Mouse (Mus musculus): Measurements from ENCODE around the gene Zfp595. TPM values are rescaled to one million over a fixed set of nuclear protein-coding genes. Genes with fewer than 3 reads are reported as not detected.
"Not testable (repeated sequence)": the region's sequence is repeated elsewhere in the genome, so short reads cannot be mapped to it uniquely, and the experiment has no call there.

Gene Zfp595
- total RNA-seq (2021): 1 to 10 TPM; 2.9 to 3.3 TPM

DNA sequence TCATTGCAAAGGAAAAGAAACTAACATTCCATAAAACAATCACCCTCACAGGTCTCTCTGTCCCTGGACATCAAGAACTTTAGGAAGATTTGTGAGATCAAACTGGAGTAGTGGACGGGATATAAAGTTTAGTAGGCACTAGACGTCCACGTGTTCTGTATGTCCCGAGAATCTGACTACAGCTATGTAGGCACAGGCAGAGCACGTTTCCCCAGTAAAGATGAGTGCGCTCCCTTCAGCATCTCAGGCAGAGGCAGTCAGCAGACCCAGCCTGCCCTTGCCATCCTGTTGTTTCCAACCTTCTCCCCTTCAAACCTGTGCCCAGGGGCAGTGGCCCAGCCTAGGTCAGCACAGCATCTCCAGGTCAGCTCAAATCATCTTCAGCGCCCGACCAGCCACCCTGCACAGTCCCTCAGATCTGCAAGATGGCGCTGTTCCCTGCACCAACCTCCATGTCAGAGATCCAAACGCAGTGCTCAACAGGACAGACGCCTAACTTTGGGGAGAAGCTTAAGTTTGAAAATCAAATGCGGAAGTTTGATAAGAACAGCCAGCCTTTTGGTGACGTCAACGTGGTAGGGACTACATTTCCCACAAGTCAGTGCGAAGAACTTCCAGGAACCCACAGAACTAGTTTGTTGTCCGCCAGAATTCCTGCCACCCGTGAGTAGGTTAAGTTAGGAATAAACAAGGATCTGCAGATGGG, at the start of gene Zfp595:
Gene Zfp595, minus strand, starts transcription at position 552 of the 706 bp plus-strand sequence.
- intact Hi-C loops (cut with DNase I): no loop called here
- peak; percentile 45 for DNase-seq

DNA sequence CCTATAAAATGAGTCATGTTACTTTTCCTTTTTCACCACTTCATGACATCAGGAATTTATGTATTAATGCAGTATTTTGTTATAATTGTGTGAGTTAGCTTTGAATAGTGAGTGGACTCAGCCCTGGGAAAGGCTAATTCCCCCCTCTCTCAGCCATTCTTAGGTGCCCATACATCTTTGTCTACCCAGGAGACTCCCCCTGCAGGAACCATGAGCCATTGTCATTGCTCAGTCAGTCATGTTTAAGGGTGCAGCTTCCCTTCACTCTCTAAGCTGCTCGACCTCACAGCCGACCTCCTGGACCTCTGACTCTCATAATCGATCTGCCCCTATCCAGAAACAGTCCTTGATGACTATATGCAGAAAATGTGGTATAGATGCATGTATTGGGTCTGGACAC, 43.9 kb upstream of the Zfp595 start:
- intact Hi-C loops (cut with DNase I): not testable (repeated sequence)

DNA sequence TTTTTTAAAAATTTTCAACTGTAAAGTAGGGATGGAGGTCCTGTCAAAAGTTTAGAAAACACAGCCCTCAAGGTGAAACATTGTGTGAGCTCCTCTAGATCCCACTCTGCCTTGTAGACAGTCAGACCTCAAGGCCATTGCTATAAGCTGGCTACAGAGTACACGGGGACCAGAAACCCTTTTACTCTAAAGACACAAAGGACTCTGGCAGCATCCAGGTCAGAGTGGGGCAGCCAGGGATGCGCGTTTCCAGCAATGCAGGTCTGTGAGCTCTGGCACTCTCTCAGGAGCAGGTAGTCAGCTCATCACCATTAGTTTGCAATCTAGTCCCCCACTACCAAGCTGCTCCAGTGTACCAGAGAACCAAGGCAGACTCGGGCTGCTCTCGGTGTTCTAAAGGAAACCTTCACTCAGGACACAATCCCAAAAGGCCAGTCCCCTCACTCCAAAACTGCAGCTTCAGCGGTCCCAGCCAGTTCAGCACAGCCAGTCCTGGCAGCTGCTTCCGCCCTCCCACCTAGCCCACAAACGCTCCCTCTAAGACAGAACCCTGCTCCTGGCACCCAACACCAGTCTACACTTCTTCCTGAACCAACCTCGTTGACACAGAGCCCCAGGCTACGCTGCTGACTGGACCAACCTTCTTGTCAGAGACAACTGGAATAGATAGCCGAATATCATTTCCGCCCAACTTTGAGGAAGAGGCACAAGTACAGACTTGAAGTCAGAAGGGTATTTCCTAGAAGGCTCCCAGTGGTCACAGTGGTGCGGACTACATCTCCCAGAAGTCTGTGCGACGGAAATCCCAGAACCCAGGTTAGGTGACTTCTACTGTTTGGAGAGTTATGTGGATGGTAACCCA, 42.9 kb upstream of the Zfp595 start, which contains the start of the genes Gm28041 and Zfp456:
Gene Gm28041, minus strand, starts transcription at position 684 of the 862 bp plus-strand sequence.
Gene Zfp456, minus strand, starts transcription at position 761 of the 862 bp plus-strand sequence.
- peak; percentile 16 for DNase-seq
- intact Hi-C loops (cut with DNase I): not testable (repeated sequence)

More for the DNA sequence above, 43.9 kb upstream of the Zfp595 start:
- not testable (repeated sequence) for DNase-seq

DNA sequence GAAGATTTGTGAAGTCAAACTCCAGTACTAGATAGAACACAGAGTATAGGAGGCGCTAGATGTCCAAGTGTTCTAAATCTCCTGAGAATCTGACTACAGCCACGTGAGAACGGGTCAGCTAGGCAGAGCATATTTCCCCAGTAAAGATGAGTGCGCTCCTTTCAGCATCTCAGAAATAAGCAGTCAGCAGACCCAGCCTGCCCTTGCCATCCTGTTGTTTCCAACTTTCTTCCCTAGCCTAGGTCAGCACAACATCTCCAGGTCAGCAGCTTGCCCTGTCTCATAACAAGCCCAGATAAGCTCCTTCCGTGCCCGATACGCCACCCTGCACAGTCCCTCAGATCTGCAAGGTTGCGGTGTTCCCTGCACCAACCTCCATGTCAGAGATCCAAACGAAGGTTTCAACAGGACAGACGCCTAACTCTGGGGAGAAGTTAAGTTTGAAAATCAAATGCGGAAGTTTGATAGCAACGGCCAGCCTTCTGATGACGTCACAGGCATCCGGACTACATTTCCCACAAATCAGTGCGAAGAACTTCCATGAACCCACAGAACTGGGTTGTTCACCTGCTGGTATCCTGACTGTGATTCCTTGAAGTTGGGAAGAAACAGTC, 27.9 kb upstream of the Zfp595 start, which contains the start of the genes Gm28044 and Zfp953:
Gene Gm28044, minus strand, starts transcription at position 406 of the 614 bp plus-strand sequence.
Gene Zfp953, minus strand, starts transcription at position 475 of the 614 bp plus-strand sequence.
- intact Hi-C loops (cut with DNase I): no loop called here
- peak; percentile 76 for DNase-seq

DNA sequence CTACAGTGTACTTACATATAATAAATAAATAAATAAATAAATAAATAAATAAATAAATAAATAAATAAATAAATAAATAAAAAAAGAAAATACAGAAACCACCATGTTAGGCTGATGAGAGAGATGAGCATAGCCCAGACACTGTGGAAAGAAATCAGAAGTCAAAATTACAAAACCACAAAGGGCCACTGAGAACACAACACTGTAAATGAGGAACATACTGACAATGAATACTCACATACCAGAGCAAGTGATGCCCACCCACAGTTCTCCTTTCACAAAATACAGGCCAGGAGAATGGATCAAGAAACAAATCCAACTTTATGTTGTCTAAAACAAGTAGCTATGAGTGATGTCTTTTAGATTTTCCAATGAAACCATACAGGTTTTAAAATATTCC, 19.5 kb upstream of the Zfp595 start:
- intact Hi-C loops (cut with DNase I): no loop called here
- no peak for DNase-seq

DNA sequence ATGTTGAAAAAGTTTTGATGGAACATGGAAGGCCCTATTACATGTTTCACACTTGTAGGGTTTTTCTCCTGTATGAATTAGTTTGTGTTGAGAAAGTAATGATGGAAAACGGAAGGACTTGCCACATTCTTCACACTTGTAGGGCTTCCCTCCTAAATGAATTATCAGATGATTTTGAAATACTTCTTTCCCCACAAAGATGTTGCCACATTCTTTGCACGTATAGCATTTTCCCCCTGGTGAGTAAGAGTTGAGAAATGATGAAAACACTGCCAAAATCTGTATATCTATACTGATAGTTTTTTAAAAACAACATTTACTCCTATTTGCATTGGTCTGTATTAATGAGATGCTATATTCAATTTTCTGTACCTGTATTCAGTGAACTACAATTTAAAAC, 11.1 kb upstream of the Zfp595 start:
- intact Hi-C loops (cut with DNase I): no loop called here
- DNase-seq: no peak

DNA sequence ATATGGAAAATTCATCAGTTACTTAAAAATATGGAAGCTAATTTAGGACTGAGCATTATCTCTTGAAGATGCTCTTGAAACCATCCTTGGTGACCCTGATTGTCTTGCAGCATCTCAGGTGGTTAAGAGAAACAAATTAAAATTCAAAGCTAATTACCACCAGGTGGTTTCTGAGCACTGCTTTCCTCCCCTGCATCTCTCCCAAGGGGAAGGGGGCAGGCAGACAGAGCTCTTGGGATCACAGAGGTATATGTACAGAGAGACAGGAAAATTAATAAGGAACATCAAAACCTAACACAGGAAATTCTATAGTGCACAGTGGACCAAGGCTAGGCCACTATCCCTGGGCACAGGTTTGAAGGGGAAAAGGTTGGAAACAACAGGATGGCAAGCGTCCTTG, 507 bp upstream of the Zfp595 start:
- DNase-seq: no peak
- intact Hi-C loops (cut with DNase I): no loop called here

DNA sequence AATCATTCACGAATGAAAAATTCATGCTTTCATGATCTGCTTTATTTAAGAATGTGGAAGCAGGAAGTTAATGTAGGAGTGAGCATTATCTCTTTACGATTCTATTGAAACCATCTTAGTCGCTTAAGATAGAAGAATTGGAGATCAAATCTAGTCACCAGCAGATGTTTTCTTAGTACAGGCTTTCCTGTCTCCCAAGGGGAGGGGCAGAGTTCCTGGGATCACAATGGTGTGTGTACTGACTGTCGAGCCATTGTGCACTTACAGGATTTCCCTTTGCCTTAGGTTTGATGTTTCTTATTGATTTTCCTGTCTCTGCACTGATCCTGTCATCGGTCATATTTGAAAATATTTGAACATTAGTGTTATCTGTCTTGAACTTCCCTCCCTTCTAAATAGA, 25.7 kb downstream of the Zfp595 start:
- intact Hi-C loops (cut with DNase I): loop anchor here (10.0 kb wide), 1 partner anchor 182 kb away; the partner anchor contains the start of gene Zfp759
- DNase-seq: no peak

DNA sequence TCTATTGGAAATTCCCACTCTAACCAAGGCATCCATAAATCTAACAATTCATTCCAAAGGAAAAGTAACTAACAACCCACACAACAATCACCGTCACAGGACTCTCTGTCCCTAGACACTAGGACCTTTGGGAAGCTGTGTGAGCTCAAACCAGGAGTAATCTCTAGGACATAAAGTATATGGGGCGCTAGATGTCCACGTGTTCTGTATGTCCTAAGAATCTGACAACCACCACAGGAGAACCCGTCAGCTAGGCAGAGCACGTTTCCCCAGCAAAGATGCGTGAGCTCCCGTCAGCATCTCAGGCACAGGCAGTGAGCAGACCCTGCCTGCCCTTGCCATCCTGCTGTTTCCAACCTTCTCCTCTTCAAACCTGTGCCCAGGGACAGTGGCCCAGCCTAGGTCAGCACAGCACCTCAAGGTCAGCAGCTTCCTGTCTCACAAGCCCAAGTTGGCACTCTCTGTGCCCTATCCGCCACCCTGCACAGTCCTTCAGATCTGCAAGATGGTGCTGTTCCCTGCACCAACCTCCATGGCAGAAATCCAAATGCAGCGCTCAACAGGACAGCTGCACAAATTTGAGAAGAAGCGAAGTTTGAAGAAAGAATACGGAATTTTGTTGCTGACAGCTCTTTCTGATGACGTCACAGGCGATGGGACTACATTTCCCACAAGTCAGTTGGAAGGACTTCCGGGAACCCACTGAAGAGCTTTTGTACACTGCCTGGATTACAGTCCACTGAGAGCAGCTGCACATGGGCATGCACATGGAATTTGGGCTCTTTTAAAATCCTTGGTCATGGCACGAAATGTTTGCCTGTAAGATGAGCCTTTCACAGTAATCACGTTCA, 26.3 kb downstream of the Zfp595 start, which contains the start of gene Zfp457:
Gene Zfp457, minus strand, starts transcription at position 664 of the 851 bp plus-strand sequence.
- DNase-seq: peak; percentile 83
- intact Hi-C loops (cut with DNase I): loop anchor here (10.0 kb wide), 1 partner anchor 181 kb away; the partner anchor contains the start of gene Zfp759

DNA sequence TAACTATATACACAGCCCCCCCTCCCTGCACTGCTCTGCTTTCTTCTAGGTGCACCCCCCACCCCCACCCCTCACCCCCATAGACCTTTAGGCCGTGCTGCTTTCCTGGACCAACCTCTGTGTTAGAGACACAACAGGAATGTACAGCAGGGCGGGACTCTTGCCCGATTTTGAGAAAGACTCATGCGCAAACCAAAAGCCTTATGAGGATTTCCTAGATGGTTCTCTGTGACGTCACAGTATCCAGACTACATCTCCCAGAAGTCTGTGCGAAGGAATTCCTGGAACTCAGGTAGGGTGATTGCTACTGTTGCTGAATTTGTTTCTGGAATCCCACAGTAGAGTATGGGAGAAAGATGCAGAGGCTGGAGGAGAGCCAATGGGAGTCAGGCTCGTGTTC, 54.1 kb downstream of the Zfp595 start, which contains the start of gene Zfp458:
Gene Zfp458, minus strand, starts transcription at position 153 of the 400 bp plus-strand sequence.
- intact Hi-C loops (cut with DNase I): no loop called here
- no peak for DNase-seq

DNA sequence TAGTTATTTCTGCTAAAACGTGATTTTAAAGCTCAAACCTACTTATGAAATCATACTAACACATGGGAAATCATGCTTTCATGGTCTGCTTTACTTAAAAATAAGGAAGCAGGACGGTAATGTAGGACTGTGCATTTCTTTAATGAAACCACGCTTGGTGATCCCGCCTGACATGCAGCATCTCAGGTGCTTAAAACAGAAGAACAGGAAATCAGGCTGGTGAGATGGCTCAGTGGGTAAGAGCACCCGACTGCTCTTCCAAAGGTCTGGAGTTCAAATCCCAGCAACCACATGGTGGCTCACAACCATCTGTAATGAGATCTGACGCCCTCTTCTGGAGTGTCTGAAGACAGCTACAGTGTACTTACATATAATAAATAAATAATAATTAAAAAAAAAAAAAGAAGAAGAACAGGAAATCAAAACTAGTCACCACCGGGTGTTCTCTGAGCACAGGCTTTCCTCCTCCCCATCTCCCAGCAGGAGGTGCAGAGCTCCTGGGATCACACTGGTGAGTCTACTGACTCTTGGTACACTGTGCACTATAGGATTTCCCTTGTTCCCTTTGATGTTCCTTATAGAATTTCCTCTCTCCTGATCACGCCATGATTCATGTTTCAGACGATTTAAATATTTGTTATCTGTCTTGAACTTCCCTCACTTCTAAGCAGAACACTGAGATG, 62.8 kb downstream of the Zfp595 start:
- intact Hi-C loops (cut with DNase I); DNase-seq: not testable (repeated sequence)

DNA sequence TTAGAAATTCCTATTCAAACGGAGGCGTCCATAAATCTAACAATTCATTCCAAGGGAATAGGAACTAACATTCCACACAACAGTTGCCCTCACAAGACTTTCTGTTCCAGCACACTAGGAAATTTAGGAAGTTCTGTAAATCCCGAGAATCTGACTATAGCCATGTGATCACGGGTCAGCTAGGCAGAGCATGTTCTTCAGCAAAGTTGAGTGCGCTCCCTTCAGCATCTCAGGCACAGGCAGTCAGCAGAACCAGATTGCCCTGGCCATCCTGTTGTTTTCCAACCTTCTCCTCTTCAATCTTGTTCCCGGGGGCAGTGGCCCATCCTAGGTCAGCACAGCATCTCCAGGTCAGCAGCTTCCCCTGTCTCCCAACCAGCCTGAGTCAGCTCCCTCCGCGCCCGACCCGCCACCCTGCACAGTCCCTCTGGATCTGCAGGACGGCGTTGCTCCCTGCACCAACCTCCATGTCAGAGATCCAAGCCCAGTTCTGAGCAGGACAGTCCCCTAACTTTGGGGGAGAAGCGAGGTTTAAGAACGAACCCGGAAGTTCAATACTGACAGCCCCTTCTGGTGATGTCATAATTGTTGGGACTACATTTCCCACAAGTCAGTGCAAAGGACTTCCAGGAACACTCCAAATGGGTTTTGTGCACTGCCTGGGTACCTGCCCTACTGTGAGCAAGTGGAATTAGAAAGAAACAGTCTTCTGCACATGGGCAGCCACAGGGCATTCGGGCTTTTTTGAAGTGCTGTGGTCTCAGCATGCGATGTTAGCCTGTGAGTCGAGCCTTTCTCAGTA, 63.6 kb downstream of the Zfp595 start:
- intact Hi-C loops (cut with DNase I): no loop called here
- peak; percentile 34 for DNase-seq

Other genes with a start within 250 kb of the Zfp595 start
- gene Zfp708, start 234.6 kb downstream of the Zfp595 start, total RNA-seq (2021): 1 to 10 TPM; 6.2 to 7.2 TPM
- gene Gm28557, start 224.0 kb downstream of the Zfp595 start, total RNA-seq (2021): 1 to 10 TPM; 1.2 to 2.4 TPM
- gene Rslcan18, start 216.3 kb downstream of the Zfp595 start, total RNA-seq (2021): not detected
- gene Zfp759, start 210.9 kb downstream of the Zfp595 start, total RNA-seq (2021): 10 to 100 TPM; 10.8 to 11.3 TPM
- 1 to 10 TPM; 5.3 to 5.6 TPM for gene Rsl1, start 159.4 kb downstream of the Zfp595 start, total RNA-seq (2021)
- 1 to 10 TPM; 4.0 to 4.8 TPM for gene Zfp455, start 138.1 kb downstream of the Zfp595 start, total RNA-seq (2021)
- gene Zfp458, start 54.1 kb downstream of the Zfp595 start, total RNA-seq (2021): 10 to 100 TPM; 23.9 to 25.0 TPM
- 1 to 10 TPM; 3.3 to 3.8 TPM for gene Zfp457, start 26.1 kb downstream of the Zfp595 start, total RNA-seq (2021)
- not detected for gene Gm28044, start 28.0 kb upstream of the Zfp595 start, total RNA-seq (2021)
- gene Zfp953, start 28.0 kb upstream of the Zfp595 start, total RNA-seq (2021): 1 to 10 TPM in 1 of 2 experiments, under 1 TPM in 1; 0.58 to 1.1 TPM
- not detected for gene Gm28041, start 43.2 kb upstream of the Zfp595 start, total RNA-seq (2021)
- gene Zfp456, start 43.2 kb upstream of the Zfp595 start, total RNA-seq (2021): under 1 TPM; 0.60 to 0.82 TPM
- 1 to 10 TPM; 3.1 to 3.2 TPM for gene Zfp429, start 67.2 kb upstream of the Zfp595 start, total RNA-seq (2021)
- 1 to 10 TPM; 1.7 to 2.8 TPM for gene Zfp459, start 88.8 kb upstream of the Zfp595 start, total RNA-seq (2021)
- gene Zfp874a, start 119.1 kb upstream of the Zfp595 start, total RNA-seq (2021): 10 to 100 TPM in 1 of 2 experiments, 1 to 10 TPM in 1; 8.6 to 10.8 TPM
- gene Zfp874b, start 151.7 kb upstream of the Zfp595 start, total RNA-seq (2021): 10 to 100 TPM; 10.6 to 12.1 TPM
- 1 to 10 TPM; 7.9 to 8.3 TPM for gene Zfp58, start 168.0 kb upstream of the Zfp595 start, total RNA-seq (2021)
- gene Gm26965, start 193.6 kb upstream of the Zfp595 start, total RNA-seq (2021): not detected
- gene Zfp87, start 193.6 kb upstream of the Zfp595 start, total RNA-seq (2021): 10 to 100 TPM; 25.6 to 26.7 TPM
- 10 to 100 TPM; 10.1 to 10.9 TPM for gene Zfp748, start 221.3 kb upstream of the Zfp595 start, total RNA-seq (2021)